Mouse (Mus musculus) midbrain, embryonic 11.5 days (tissue): ENCODE measurements around the gene Tial1. TPM values are rescaled to one million over a fixed set of nuclear protein-coding genes. Genes with fewer than 3 reads are reported as not detected.
A peak's percentile ranks its signal among the peaks of the same experiment; 100 is the strongest.

Experiments used
- ATAC-seq: fragments of 200-750 bp; cut with Nextera tagmentation; 2 replicates; pipeline ENCODE4 v1.8.0; 2017; ENCODE audit warnings: moderate TSS enrichment, moderate library complexity; ENCODE audit not compliant: low FRiP score
- DNase-seq: peaks from one replicate; pipeline ENCODE4 v3.0.0; 2015; ENCODE audit warnings: low spot score; ENCODE audit errors: missing footprints
- H3K27ac ChIP-seq: fragments of 300-500 bp; sonication (generic); 2 replicates; pipeline ENCODE4 v1.5.1; 2014; ENCODE audit warnings: low read depth, low read length
- H3K27me3 ChIP-seq: fragments of 300-500 bp; sonication (generic); 2 replicates; pipeline ENCODE4 v1.6.1; 2014; ENCODE audit warnings: mild to moderate bottlenecking, low read length, moderate library complexity, mixed read lengths; ENCODE audit not compliant: control insufficient read depth, insufficient read depth
- H3K36me3 ChIP-seq: fragments of 300-500 bp; sonication (generic); 2 replicates; pipeline ENCODE4 v1.6.1; 2014; ENCODE audit warnings: mild to moderate bottlenecking, low read length, moderate library complexity, mixed read lengths; ENCODE audit not compliant: control insufficient read depth, insufficient read depth
- H3K4me1 ChIP-seq: fragments of 300-500 bp; sonication (generic); 2 replicates; pipeline ENCODE4 v1.6.1; 2014; ENCODE audit warnings: low read length; ENCODE audit not compliant: control insufficient read depth, insufficient read depth
- H3K4me2 ChIP-seq: fragments of 300-500 bp; sonication (generic); 2 replicates; pipeline ENCODE4 v1.6.1; 2014; ENCODE audit warnings: mild to moderate bottlenecking, moderate library complexity
- H3K4me3 ChIP-seq: fragments of 300-500 bp; sonication (generic); 2 replicates; pipeline ENCODE4 v1.5.1; 2014; ENCODE audit warnings: low read depth, low read length
- H3K9ac ChIP-seq: fragments of 300-500 bp; sonication (generic); 2 replicates; pipeline ENCODE4 v1.6.1; 2014; ENCODE audit warnings: low read length
- H3K9me3 ChIP-seq: fragments of 300-500 bp; sonication (generic); 2 replicates; pipeline ENCODE4 v1.6.1; 2016; ENCODE audit warnings: low read length; ENCODE audit not compliant: control insufficient read depth
- WGBS: fragments of 180-500 bp; shearing (Covaris S2); extraction: QIAGEN DNeasy Blood & Tissue Kit; methylation state at CpG from one replicate; pipeline ENCODE4 v1.1.7; 2014; 5-methylcytosine and 5-hydroxymethylcytosine counted together
- polyA plus RNA-seq: library from polyadenylated mRNA; unstranded; fragments of >200 nt; fragmentation: Nextera tagmentation; extraction: Ambion mirVana; gene quantifications from 2 replicates; pipeline ENCODE4 v1.2.1, GENCODE M21; 2014

The Tial1 gene
- polyA plus RNA-seq, 1 experiment from 2014 or later: 43.9 TPM

DNA sequence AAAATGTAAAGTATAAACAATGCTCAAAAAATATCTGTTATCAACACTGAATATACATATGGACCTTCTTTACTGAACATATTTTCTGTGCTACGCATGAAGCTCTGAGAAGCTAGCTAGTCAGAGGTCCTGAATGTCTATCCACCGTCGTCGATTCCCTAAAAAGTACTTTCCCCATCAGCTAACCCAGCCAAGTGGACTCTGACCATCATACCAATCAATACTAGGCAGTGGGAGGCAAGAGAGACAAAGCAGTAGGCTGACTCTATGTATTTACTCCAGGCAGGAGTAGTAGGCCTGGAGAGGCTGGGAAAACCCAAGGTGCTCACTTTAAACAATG is 1.8 kb downstream of the Tial1 start:
- Histone ChIP-seq H3K27me3 (no peaks in the 10 kb centered on the region), H3K9ac (peak overlapping the region; percentile 92), H3K4me2 (peak overlapping the region; percentile 83), H3K9me3 (no peaks in the 10 kb centered on the region), H3K27ac (no peak overlapping the region), H3K4me1 (peaks cover 14% of the 10 kb centered on the region), H3K4me3 (peak overlapping the region; percentile 93), H3K36me3 (no peaks in the 10 kb centered on the region)
- no peak for DNase-seq
- ATAC-seq: no peak
- 20% methylated on average over 4 of the region's 4 CpGs for WGBS

DNA sequence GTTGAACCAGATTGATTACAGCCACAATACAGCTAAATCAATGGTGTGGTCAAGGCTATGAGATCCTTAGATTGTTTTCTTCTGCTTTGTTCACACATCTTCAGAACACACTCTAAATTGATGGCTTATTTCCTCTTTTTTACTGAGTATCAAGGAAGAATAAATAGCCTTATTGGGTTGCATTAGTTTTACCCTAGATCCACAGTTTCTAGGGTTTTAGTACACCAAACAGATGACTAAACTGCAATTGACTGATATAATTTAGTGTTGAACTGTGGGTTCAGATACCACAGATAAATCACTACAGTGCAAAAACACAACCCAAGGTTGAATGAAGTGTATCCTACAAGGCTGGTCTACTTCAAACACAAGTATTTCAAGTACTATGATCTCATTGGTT is 3.5 kb downstream of the Tial1 start:
- no peaks in the 10 kb centered on the region; the same call in 1 of the 2 replicates for H3K36me3 ChIP-seq
- no peak overlapping the region for H3K9ac ChIP-seq
- no peak for DNase-seq
- H3K9me3 ChIP-seq: no peaks in the 10 kb centered on the region
- ATAC-seq: no peak
- no peak overlapping the region for H3K4me3 ChIP-seq
- no peaks in the 10 kb centered on the region for H3K27me3 ChIP-seq
- H3K27ac ChIP-seq: no peak overlapping the region
- no peak overlapping the region for H3K4me2 ChIP-seq
- H3K4me1 ChIP-seq: peaks cover 14% of the 10 kb centered on the region

DNA sequence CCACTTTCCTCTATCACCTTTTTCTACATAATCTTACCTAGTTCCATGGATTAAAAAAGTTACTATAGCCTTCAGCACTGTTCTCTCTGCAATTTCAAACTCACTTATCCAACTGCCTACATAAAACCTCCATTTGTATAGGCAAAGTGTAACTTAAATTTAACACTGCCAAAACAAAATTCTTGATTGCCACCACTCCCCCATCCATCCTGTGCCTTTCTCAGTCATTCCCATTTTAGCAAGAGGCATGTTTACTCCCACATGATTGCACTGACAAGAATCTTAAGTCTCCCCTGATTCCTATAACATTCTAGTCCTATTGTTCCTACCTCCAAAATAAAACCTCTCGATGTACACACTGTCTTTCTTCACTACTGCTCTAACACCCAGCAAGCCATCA is 8.8 kb downstream of the Tial1 start:
- 97% methylated on average over 1 of the region's 1 CpGs for WGBS
- peaks cover 2% of the 10 kb centered on the region; the same call in 1 of the 2 replicates for H3K36me3 ChIP-seq
- ATAC-seq: no peak

DNA sequence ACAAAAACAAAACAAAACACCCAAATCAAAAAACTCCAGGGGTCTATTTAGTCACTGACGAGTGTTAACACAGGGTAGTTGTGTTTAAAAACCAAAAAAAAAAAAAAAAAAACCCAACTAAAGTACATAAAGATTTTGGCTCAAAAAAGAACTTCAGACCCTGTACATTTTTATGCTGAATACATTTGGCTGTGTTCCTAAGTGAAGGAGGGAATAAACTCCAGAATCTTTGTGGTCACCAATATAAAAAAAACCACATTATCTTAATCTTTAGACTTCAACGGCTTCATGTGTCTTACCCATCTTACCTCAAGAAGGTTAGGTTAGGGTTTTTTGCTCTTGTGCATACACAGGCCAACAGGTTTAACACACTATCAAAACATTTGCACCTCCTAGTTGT is 20.9 kb downstream of the Tial1 start:
- ATAC-seq: no peak
- peaks cover 4% of the 10 kb centered on the region; the same call in 1 of the 2 replicates for H3K36me3 ChIP-seq
- no peak overlapping the region for H3K9ac ChIP-seq
- 93% methylated on average over 2 of the region's 2 CpGs for WGBS
- H3K27me3 ChIP-seq: no peaks in the 10 kb centered on the region
- no peaks in the 10 kb centered on the region for H3K4me1 ChIP-seq
- no peak overlapping the region for H3K4me3 ChIP-seq
- no peak overlapping the region for H3K27ac ChIP-seq
- no peak overlapping the region for H3K4me2 ChIP-seq
- DNase-seq: peak; percentile 65
- no peaks in the 10 kb centered on the region for H3K9me3 ChIP-seq

More for the DNA sequence above, 8.8 kb downstream of the Tial1 start:
- Histone ChIP-seq H3K4me2 (no peak overlapping the region), H3K9ac (no peak overlapping the region), H3K27me3 (no peaks in the 10 kb centered on the region), H3K4me1 (no peaks in the 10 kb centered on the region), H3K9me3 (no peaks in the 10 kb centered on the region), H3K4me3 (no peak overlapping the region), H3K27ac (no peak overlapping the region)
- no peak for DNase-seq

DNA sequence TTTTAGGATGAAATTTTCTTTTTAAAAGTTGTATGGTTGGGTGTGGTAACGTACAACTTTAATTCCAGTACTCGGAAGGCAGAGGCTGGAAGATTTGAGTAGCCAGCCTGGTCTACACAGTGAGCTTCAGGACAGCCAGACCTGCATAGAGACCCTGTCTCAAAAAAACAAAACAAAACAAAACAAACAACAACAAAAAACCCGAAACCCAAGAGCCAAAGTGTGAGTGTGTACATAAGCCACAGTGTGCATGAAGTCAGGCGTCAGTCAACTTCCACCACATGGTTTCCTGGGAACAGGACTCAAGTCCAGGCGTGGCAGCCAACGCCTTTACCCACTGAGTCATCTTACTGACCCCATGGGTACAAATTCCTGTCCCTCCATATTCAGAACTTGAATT is 22.3 kb downstream of the Tial1 start:
- 97% methylated on average over 6 of the region's 6 CpGs for WGBS
- Histone ChIP-seq H3K4me1 (no peaks in the 10 kb centered on the region), H3K4me2 (no peak overlapping the region), H3K27me3 (no peaks in the 10 kb centered on the region), H3K27ac (no peak overlapping the region), H3K36me3 (peaks cover 2% of the 10 kb centered on the region; the same call in 1 of the 2 replicates), H3K9me3 (no peaks in the 10 kb centered on the region), H3K9ac (no peak overlapping the region), H3K4me3 (no peak overlapping the region)
- DNase-seq (peak; percentile 57), ATAC-seq (no peak)

DNA sequence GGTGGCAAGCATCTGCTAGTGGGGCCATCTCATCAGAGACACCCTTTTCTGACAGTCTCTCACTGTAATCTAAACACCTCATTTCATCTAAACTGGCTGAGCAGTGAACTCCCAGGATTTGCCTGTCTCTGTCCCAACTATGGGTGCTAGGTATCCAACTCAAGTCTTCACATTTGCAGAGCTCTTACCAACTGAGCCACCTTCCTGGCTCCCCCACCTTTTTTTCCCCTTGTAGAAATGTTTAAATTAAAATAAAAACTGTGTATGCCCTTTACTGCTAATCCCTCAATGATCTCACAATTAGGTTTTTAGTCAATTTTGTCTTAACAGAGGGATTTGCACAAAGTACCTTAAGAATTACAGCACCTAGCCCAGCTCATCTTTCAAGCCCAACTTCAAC is 23.4 kb downstream of the Tial1 start:
- H3K9me3 ChIP-seq: no peaks in the 10 kb centered on the region
- no peaks in the 10 kb centered on the region; the same call in 1 of the 2 replicates for H3K36me3 ChIP-seq
- no peak overlapping the region for H3K4me3 ChIP-seq
- H3K4me2 ChIP-seq: no peak overlapping the region
- H3K9ac ChIP-seq: no peak overlapping the region
- DNase-seq (peak; percentile 69), ATAC-seq (no peak)
- H3K4me1 ChIP-seq: no peaks in the 10 kb centered on the region
- no peaks in the 10 kb centered on the region for H3K27me3 ChIP-seq
- no peak overlapping the region for H3K27ac ChIP-seq

DNA sequence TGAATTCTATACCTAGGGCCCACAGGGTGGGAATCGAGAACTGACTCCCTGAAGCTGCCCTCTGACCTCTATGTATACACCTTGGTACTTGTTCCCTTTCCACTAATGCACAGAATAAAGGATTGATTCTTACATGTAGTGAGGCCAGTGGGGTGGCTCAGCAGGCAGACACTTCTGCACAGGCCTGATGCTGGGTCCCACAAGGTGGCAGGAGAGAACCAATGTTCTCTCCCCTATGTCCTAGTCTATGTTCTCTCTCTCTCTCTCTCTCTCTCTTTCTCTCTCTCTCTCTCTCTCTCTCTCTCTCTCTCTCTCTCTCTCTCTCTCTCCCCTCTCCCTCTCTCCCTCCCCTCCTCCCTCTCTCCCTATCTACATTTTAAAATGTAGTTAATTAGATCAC is 28.3 kb downstream of the Tial1 start:
- Histone ChIP-seq H3K36me3 (no peaks in the 10 kb centered on the region), H3K4me1 (no peaks in the 10 kb centered on the region), H3K27ac (no peak overlapping the region), H3K27me3 (no peaks in the 10 kb centered on the region), H3K9me3 (no peaks in the 10 kb centered on the region), H3K4me2 (no peak overlapping the region), H3K9ac (no peak overlapping the region), H3K4me3 (no peak overlapping the region)
- no peak for ATAC-seq
- 71% methylated on average over 1 of the region's 1 CpGs for WGBS
- DNase-seq: no peak

DNA sequence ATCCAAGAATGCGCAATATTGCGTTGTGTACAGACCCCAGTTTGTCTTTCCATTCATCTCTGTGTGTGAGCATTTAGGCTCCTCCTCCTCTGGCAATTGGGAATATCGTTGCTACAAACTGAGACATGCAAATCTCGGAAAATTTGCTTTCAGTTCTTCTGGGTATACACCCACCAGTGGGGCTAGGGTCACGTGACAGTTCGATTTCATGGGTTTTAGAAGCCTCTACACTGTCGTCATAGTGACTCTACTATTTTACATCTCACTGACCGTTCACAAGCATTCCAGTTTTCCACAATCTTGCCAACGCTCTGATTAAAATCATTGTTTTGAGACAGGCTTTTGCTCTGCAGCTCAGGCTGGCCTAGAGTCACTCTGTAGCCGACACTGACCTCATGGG is 28.9 kb downstream of the Tial1 start:
- no peak for ATAC-seq
- H3K4me2 ChIP-seq: no peak overlapping the region
- H3K27me3 ChIP-seq: no peaks in the 10 kb centered on the region
- 69% methylated on average over 10 of the region's 10 CpGs for WGBS
- no peak overlapping the region for H3K27ac ChIP-seq
- H3K36me3 ChIP-seq: no peaks in the 10 kb centered on the region
- no peak overlapping the region for H3K4me3 ChIP-seq
- no peaks in the 10 kb centered on the region for H3K9me3 ChIP-seq
- H3K4me1 ChIP-seq: no peaks in the 10 kb centered on the region
- DNase-seq: no peak
- H3K9ac ChIP-seq: no peak overlapping the region

DNA sequence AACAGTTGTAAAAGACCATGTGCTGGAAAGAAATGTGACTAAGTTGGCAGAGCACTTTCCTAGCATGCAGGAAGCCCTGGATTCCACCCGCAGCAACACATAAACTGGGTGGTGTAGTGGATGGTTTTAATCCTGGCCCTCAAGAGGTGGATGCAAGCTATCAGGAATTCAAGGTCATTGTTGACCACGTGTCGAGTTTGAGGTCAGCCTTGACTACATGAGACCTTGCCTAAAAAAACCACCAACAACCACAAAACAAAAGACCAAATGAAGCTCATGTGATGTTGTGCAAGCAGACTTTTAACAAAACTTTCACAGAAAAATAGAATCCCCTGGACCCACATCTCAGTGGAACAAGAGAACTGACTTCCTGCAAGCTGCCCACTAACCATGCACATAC is 39.0 kb downstream of the Tial1 start:
- Histone ChIP-seq H3K4me1 (peaks cover 7% of the 10 kb centered on the region), H3K36me3 (no peaks in the 10 kb centered on the region), H3K4me3 (no peak overlapping the region), H3K27me3 (peaks cover 35% of the 10 kb centered on the region), H3K9me3 (no peaks in the 10 kb centered on the region), H3K4me2 (no peak overlapping the region), H3K9ac (no peak overlapping the region), H3K27ac (no peak overlapping the region)
- WGBS: 79% methylated on average over 3 of the region's 3 CpGs
- ATAC-seq: no peak
- DNase-seq: no peak

DNA sequence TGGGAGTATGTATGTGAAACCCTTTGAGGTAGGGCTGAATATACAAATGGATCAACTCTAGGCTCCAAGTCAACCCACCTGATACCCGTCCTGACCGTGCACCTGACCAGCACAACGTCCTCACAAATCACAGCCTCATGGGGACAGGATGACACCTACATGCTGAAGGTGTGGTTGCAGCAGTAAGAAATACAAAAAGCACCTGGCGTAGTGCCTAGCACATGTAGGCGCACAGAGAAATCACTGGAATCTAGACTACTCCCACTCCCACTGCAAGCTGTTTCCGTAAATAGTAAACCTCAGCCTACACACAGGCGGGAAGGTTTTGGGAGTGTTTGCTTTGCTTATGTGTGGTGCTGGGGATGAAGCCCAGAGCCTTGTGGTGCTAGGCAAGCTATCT is 39.8 kb downstream of the Tial1 start:
- Histone ChIP-seq H3K9ac (no peak overlapping the region), H3K27me3 (peaks cover 43% of the 10 kb centered on the region), H3K36me3 (no peaks in the 10 kb centered on the region)

More for the DNA sequence above, 39.8 kb downstream of the Tial1 start:
- Histone ChIP-seq H3K9me3 (no peaks in the 10 kb centered on the region), H3K4me3 (no peak overlapping the region), H3K4me1 (peaks cover 11% of the 10 kb centered on the region), H3K4me2 (no peak overlapping the region), H3K27ac (no peak overlapping the region)
- ATAC-seq (no peak), DNase-seq (no peak)
- WGBS: 87% methylated on average over 7 of the region's 7 CpGs
